Mouse (Mus musculus): ENCODE results near the gene Ropn1. TPM values are rescaled to one million over a fixed set of nuclear protein-coding genes. Genes with fewer than 3 reads are reported as not detected.

Ropn1 gene
- polyA plus RNA-seq, 1 experiment from 2014 or later = 0.47 TPM

DNA sequence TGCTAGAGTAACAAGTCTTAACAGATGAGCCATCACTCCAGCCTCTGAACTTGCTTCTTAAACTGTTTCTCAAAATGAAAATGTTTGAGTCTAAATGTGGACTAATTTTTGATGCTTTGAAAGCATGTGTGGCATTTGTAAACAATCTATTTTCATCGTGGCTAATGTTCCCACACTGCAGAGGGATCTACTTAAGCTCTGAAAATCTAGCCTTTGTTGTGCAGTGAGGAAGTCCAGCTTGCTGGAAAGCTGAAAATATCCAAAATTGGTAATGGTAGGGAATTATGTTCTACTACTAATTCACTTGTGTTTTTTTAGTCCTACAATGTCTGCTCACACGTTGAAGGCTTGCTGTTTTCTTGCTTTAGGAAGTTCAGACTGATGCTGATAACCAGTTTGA is 56.3 kb downstream of the Ropn1 start:
- WGBS = 81% methylated on average over 2 of the region's 2 CpGs

DNA sequence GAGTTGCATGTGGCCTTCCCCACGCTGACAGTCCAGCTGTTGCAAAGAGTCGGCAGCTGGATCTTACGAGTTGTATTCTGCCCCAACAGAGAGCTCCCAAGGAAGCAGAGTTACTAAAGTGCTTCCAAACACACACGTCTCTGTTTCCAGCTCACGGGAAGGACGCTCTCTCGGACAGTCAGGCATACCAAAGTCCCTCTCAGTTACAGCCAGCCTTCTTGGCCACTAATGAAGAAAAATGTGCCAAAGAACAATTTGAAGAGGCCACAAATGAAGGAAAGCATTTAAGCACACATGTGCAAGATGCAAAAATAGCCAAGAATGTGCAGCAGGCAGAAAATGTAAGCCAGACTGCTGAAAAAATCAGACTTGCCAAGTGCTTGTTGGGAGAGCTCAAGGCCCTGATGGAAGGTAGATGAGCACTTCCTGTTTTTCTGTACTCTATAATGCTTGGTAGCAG is 56.8 kb downstream of the Ropn1 start:
- no peak for ATAC-seq (ENCODE audit: insufficient number of reproducible peaks, insufficient read depth, low FRiP score, low read depth)
- H3K9me3 ChIP-seq (ENCODE audit: control insufficient read depth, low read length) = no peaks in the 10 kb centered on the region
- no peak overlapping the region for H3K9ac ChIP-seq (ENCODE audit: low read length)
- WGBS = 68% methylated on average over 7 of the region's 7 CpGs
- peaks cover 51% of the 10 kb centered on the region for H3K36me3 ChIP-seq (ENCODE audit: control insufficient read depth, insufficient read depth, low read length)
- no peaks in the 10 kb centered on the region for H3K27me3 ChIP-seq (ENCODE audit: control insufficient read depth, insufficient read depth, low read length)
- H3K4me1 ChIP-seq (ENCODE audit: control insufficient read depth in 2 of 2, insufficient read depth in 2 of 2, low read length in 2 of 2) = no peaks in the 10 kb centered on the region
- H3K4me2 ChIP-seq (ENCODE audit: low read length) = no peak overlapping the region
- H3K4me3 ChIP-seq (ENCODE audit: control insufficient read depth in 1 of 2, insufficient read depth in 1 of 2, low read depth in 1 of 2, low read length in 2 of 2) = no peak overlapping the region
- H3K27ac ChIP-seq (replicated peaks in 1 of 2; ENCODE audit: control insufficient read depth in 1 of 2, insufficient read depth in 1 of 2, low read depth in 2 of 2, low read length in 2 of 2) = no peak overlapping the region

More for the DNA sequence above, 56.3 kb downstream of the Ropn1 start:
- Histone ChIP-seq H3K4me1 (ENCODE audit: control insufficient read depth in 2 of 2, insufficient read depth in 2 of 2, low read length in 2 of 2) (no peaks in the 10 kb centered on the region), H3K9me3 (ENCODE audit: control insufficient read depth, low read length) (no peaks in the 10 kb centered on the region), H3K4me3 (ENCODE audit: control insufficient read depth in 1 of 2, insufficient read depth in 1 of 2, low read depth in 1 of 2, low read length in 2 of 2) (no peak overlapping the region), H3K4me2 (ENCODE audit: low read length) (no peak overlapping the region), H3K9ac (ENCODE audit: low read length) (no peak overlapping the region), H3K36me3 (ENCODE audit: control insufficient read depth, insufficient read depth, low read length) (peaks cover 53% of the 10 kb centered on the region), H3K27ac (replicated peaks in 1 of 2; ENCODE audit: control insufficient read depth in 1 of 2, insufficient read depth in 1 of 2, low read depth in 2 of 2, low read length in 2 of 2) (no peak overlapping the region), H3K27me3 (ENCODE audit: control insufficient read depth, insufficient read depth, low read length) (no peaks in the 10 kb centered on the region)
- ATAC-seq (ENCODE audit: insufficient number of reproducible peaks, insufficient read depth, low FRiP score, low read depth) = no peak

- Histone ChIP-seq H3K9me3 (ENCODE audit: control insufficient read depth, low read length) (no peaks in the 10 kb centered on the region), H3K9ac (ENCODE audit: low read length) (no peak overlapping the region), H3K4me2 (ENCODE audit: low read length) (no peak overlapping the region), H3K36me3 (ENCODE audit: control insufficient read depth, insufficient read depth, low read length) (peaks cover 51% of the 10 kb centered on the region), H3K4me1 (ENCODE audit: control insufficient read depth in 2 of 2, insufficient read depth in 2 of 2, low read length in 2 of 2) (no peaks in the 10 kb centered on the region), H3K27ac (replicated peaks in 1 of 2; ENCODE audit: control insufficient read depth in 1 of 2, insufficient read depth in 1 of 2, low read depth in 2 of 2, low read length in 2 of 2) (no peak overlapping the region), H3K4me3 (ENCODE audit: control insufficient read depth in 1 of 2, insufficient read depth in 1 of 2, low read depth in 1 of 2, low read length in 2 of 2) (no peak overlapping the region), H3K27me3 (ENCODE audit: control insufficient read depth, insufficient read depth, low read length) (no peaks in the 10 kb centered on the region)
- ATAC-seq (ENCODE audit: insufficient number of reproducible peaks, insufficient read depth, low FRiP score, low read depth) = no peak
- WGBS = 81% methylated on average over 3 of the region's 3 CpGs
Observed at GRCm38 (mm10) chr16:34711481-34711880, 61.8 kb downstream of the Ropn1 start.

- peaks cover 42% of the 10 kb centered on the region for H3K36me3 ChIP-seq (ENCODE audit: control insufficient read depth, insufficient read depth, low read length)
- H3K4me3 ChIP-seq (ENCODE audit: control insufficient read depth in 1 of 2, insufficient read depth in 1 of 2, low read depth in 1 of 2, low read length in 2 of 2) = no peak overlapping the region
- ATAC-seq (ENCODE audit: insufficient number of reproducible peaks, insufficient read depth, low FRiP score, low read depth) = no peak
- H3K9ac ChIP-seq (ENCODE audit: low read length) = no peak overlapping the region
- 93% methylated on average over 3 of the region's 3 CpGs for WGBS
- peaks cover 4% of the 10 kb centered on the region; the same call in 1 of the 2 replicates for H3K9me3 ChIP-seq (ENCODE audit: control insufficient read depth, low read length)
- H3K4me1 ChIP-seq (ENCODE audit: control insufficient read depth in 2 of 2, insufficient read depth in 2 of 2, low read length in 2 of 2) = no peaks in the 10 kb centered on the region
- H3K27me3 ChIP-seq (ENCODE audit: control insufficient read depth, insufficient read depth, low read length) = no peaks in the 10 kb centered on the region
- H3K27ac ChIP-seq (replicated peaks in 1 of 2; ENCODE audit: control insufficient read depth in 1 of 2, insufficient read depth in 1 of 2, low read depth in 2 of 2, low read length in 2 of 2) = no peak overlapping the region
- no peak overlapping the region for H3K4me2 ChIP-seq (ENCODE audit: low read length)
Observed at GRCm38 (mm10) chr16:34725156-34725555, 75.4 kb downstream of the Ropn1 start.

Other genes with a start within 250 kb of the Ropn1 start
- gene Kalrn, start 76.4 kb upstream of the Ropn1 start, polyA plus RNA-seq (2014; fragmentation: Nextera tagmentation; extraction: Ambion mirVana) = 33.0 and 33.4 TPM in 2 replicates
- gene Ccdc14, start 40.7 kb downstream of the Ropn1 start, polyA plus RNA-seq (2014; fragmentation: Nextera tagmentation; extraction: Ambion mirVana) = 6.2 and 6.6 TPM in 2 replicates
- 5.3 and 8.5 TPM in 2 replicates for gene Mylk, start 95.3 kb downstream of the Ropn1 start, polyA plus RNA-seq (2014; fragmentation: Nextera tagmentation; extraction: Ambion mirVana)